Mouse (Mus musculus) megakaryocyte, embryonic 14.5 days (primary cell): Measurements from ENCODE around the gene Farp1.

Experiments
- FLI1 ChIP-seq: IDR thresholded peaks from 2 replicates; pipeline ENCODE4 v1.6.1; 2012; ENCODE audit warnings: low read length, inconsistent platforms, mixed read lengths
- GATA1 ChIP-seq: IDR thresholded peaks from 3 replicates; pipeline ENCODE4 v1.6.1; 2012; ENCODE audit warnings: mixed read lengths, low read length, inconsistent platforms, borderline replicate concordance

DNA sequence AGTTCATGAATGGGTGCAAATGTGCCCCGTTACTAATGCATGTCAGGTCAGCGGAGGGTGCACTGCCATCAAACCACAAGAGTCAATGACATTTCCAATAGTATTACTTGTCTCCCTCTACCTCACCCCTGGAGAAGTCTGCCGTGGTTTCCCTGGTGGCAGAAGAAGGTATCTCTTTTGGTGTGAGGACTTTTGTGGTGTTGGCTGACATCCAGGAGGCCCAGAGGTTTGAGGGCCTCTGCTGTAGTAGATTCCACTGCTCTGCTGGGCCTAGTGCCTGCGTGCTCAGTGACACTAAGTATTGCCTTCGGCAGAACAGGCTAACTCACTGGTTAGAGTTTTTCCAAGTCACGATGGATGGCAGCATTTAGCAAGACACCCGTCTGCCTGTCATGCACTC lies 83.9 kb downstream of the Farp1 start:
- TF ChIP-seq GATA1 (no peak), FLI1 (no peak)
